Mouse (Mus musculus) midbrain, embryonic 14.5 days (tissue): ENCODE data around the gene Kif19a. TPM values are rescaled to one million over a fixed set of nuclear protein-coding genes. Genes with fewer than 3 reads are reported as not detected.
A peak's percentile ranks its signal among the peaks of the same experiment; 100 is the strongest.

Source experiments
- ATAC-seq: fragments of 200-750 bp; cut with Nextera tagmentation; 2 replicates; pipeline ENCODE4 v1.8.0; 2017; ENCODE audit warnings: moderate number of reproducible peaks, moderate library complexity; ENCODE audit not compliant: low FRiP score, low TSS enrichment
- DNase-seq: peaks from one replicate; pipeline ENCODE4 v3.0.0-alpha.2; 2015
- H3K27ac ChIP-seq: fragments of 300-500 bp; sonication (generic); replicated peaks from 2 replicates; pipeline ENCODE4 v1.5.1; 2014; ENCODE audit warnings: mild to moderate bottlenecking, low read depth, low read length, moderate library complexity
- H3K27me3 ChIP-seq: fragments of 300-500 bp; sonication (generic); 2 replicates; pipeline ENCODE4 v1.6.1; 2014; ENCODE audit warnings: low read length, control low read depth, mixed read lengths; ENCODE audit not compliant: control insufficient read depth, insufficient read depth
- H3K36me3 ChIP-seq: fragments of 300-500 bp; sonication (generic); 2 replicates; pipeline ENCODE4 v1.6.1; 2014; ENCODE audit warnings: low read length, control low read depth; ENCODE audit not compliant: control insufficient read depth, insufficient read depth
- H3K4me1 ChIP-seq: fragments of 300-500 bp; sonication (generic); 2 replicates; pipeline ENCODE4 v1.6.1; 2014; ENCODE audit warnings: mild to moderate bottlenecking, antibody characterized with exemption, low read length, control low read depth; ENCODE audit not compliant: control insufficient read depth, insufficient read depth
- H3K4me2 ChIP-seq: fragments of 300-500 bp; sonication (generic); 2 replicates; pipeline ENCODE4 v1.6.1; 2014; ENCODE audit warnings: mild to moderate bottlenecking, low read length, moderate library complexity
- H3K4me3 ChIP-seq: fragments of 300-500 bp; sonication (generic); replicated peaks from 2 replicates; pipeline ENCODE4 v1.5.1; 2014; ENCODE audit warnings: low read depth, low read length
- H3K9ac ChIP-seq: fragments of 300-500 bp; sonication (generic); replicated peaks from 2 replicates; pipeline ENCODE4 v1.6.1; 2014; ENCODE audit warnings: mild to moderate bottlenecking, low read length, moderate library complexity
- H3K9me3 ChIP-seq: fragments of 300-500 bp; sonication (generic); 2 replicates; pipeline ENCODE4 v1.6.1; 2016; ENCODE audit warnings: low read length, control low read depth, mixed read lengths; ENCODE audit not compliant: control insufficient read depth
- WGBS: fragments of 180-500 bp; shearing (Covaris S2); extraction: QIAGEN DNeasy Blood & Tissue Kit; methylation state at CpG from one replicate; pipeline ENCODE4 v1.1.7; 2014; 5-methylcytosine and 5-hydroxymethylcytosine counted together
- polyA plus RNA-seq: library from polyadenylated mRNA; unstranded; fragments of >200 nt; fragmentation: Nextera tagmentation; extraction: Ambion mirVana; gene quantifications from 2 replicates; pipeline ENCODE4 v1.2.1, GENCODE M21; 2014

Gene Kif19a
- polyA plus RNA-seq, 1 experiment from 2014 or later = 0.88 TPM

DNA sequence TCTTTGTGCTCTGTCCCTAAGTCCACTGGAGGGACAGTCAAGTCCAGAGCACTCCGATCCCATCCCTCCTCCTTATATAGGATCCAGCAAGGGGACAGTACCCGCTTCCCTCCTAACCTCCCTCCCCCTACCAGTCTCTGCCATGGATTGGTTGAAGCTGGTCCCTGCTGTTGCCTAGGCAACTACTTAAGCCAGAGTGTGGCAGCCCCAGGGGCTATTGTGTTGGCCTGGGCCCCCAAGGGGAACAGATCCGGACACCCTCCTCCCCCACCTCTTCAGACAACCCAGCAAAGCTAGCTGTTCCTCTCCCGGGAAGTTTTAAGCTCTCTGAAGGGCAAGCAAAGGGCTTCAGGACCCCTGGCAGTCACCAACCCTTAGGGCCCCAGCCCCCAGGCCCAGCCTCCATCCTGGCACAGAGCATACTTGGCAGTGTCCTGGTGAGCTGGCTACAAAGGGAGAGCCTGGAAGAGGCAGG is 30.7 kb downstream of the Kif19a start, which contains the start of gene Btbd17:
Gene Btbd17, minus strand, starts transcription at position 98 of the 475 bp plus-strand sequence.
- peaks cover 53% of the 10 kb centered on the region for H3K4me1 ChIP-seq

GRCm38 (mm10) chr11:114797176-114797575 is 32.0 kb downstream of the Kif19a start:
- Histone ChIP-seq H3K4me2 (no peak overlapping the region), H3K4me3 (no peak overlapping the region), H3K36me3 (no peaks in the 10 kb centered on the region), H3K27ac (peak overlapping the region; percentile 95; the same call in 1 of the 2 replicates), H3K9me3 (no peaks in the 10 kb centered on the region), H3K4me1 (peaks cover 42% of the 10 kb centered on the region), H3K9ac (no peak overlapping the region), H3K27me3 (no peaks in the 10 kb centered on the region)
- 86% methylated on average over 7 of the region's 7 CpGs for WGBS
- ATAC-seq (no peak), DNase-seq (no peak)

More for the DNA sequence above, 30.7 kb downstream of the Kif19a start, which contains the start of gene Btbd17:
- WGBS = 1% methylated on average over 4 of the region's 4 CpGs
- peak within 1 kb of the TSS; percentile 94 for H3K4me2 ChIP-seq
- H3K36me3 ChIP-seq = no peaks in the 10 kb centered on the region
- no peaks in the 10 kb centered on the region for H3K9me3 ChIP-seq
- peaks cover 5% of the 10 kb centered on the region; the same call in 1 of the 2 replicates for H3K27me3 ChIP-seq
- peak within 1 kb of the TSS; percentile 35 for H3K4me3 ChIP-seq
- DNase-seq = peak; percentile 89
- ATAC-seq = peak; percentile 87
- peak within 1 kb of the TSS; percentile 95 for H3K27ac ChIP-seq
- peak within 1 kb of the TSS; percentile 41 for H3K9ac ChIP-seq

DNA sequence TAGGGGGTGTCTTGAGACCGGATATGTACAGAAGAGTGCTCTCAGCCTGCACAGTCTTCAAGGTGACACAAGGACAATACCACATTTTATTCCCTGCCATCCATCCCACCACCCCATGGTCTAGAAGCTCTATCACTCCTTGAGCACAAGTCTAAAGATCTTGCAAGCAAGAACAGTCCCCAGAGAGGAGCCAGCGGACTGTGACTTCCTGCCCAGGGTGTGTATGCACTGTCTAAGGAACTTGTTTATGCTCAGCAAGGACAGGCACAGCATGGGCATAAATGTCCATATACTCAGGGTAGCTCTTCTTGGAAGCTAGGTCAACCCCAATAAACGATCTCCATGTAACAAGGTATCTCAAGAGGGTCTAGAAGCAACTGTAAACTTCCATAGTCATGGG is 32.8 kb downstream of the Kif19a start:
- DNase-seq (no peak), ATAC-seq (no peak)
- no peak overlapping the region for H3K4me2 ChIP-seq
- H3K9ac ChIP-seq = no peak overlapping the region
- WGBS = 96% methylated on average over 3 of the region's 3 CpGs
- no peaks in the 10 kb centered on the region for H3K36me3 ChIP-seq
- H3K4me3 ChIP-seq = no peak overlapping the region
- H3K9me3 ChIP-seq = no peaks in the 10 kb centered on the region
- no peaks in the 10 kb centered on the region for H3K27me3 ChIP-seq
- H3K27ac ChIP-seq = no peak overlapping the region
- H3K4me1 ChIP-seq = peaks cover 37% of the 10 kb centered on the region

DNA sequence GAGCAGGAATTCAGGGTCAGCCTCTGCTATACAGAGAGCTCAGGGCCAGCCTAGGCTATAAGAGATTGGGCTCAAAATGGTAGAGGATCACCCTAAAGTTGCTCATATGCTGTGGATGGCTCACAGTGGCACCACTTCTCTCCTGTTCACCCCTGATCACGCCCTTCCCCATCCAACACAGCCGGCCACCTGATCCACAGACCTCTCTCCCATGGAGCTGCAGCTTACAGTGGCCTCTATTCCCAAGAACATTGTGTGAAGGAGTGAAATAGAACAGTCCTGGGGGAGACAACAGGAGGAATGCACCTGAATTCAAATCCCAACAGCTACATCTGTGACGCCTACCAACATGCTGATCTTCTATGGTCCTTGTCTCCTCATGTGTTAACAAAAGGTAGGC is 33.4 kb downstream of the Kif19a start, which contains the start of gene Gpr142:
Gene Gpr142, plus strand, starts transcription at position 301 of the 400 bp plus-strand sequence.
- DNase-seq = no peak

DNA sequence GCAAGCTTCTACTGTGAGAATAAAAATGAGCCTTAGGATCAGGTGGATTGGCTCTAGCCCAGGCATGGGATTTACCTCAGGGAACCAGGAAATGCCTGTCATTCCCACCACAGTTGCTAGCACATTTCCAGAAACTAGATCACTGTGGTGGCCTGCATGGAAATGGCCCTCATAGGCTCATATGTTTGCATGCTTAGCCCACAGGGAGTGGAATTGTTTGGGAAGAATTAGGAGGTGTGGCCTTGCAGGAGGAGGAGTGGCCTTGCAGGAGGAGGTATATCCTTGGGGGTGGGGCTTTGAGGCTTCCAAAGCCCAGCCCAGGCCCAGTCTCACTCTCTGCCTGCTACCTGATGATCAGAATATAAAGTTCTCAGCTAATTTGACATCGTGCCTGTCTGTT is 36.7 kb downstream of the Kif19a start:
- Histone ChIP-seq H3K36me3 (no peaks in the 10 kb centered on the region), H3K4me1 (peaks cover 14% of the 10 kb centered on the region; the same call in 1 of the 2 replicates), H3K27me3 (no peaks in the 10 kb centered on the region), H3K9me3 (no peaks in the 10 kb centered on the region), H3K9ac (no peak overlapping the region), H3K4me2 (no peak overlapping the region), H3K27ac (no peak overlapping the region), H3K4me3 (no peak overlapping the region)
- no peak for ATAC-seq
- no peak for DNase-seq
- WGBS = 80% methylated on average over 1 of the region's 1 CpGs

More for the DNA sequence above, 33.4 kb downstream of the Kif19a start, which contains the start of gene Gpr142:
- H3K4me2 ChIP-seq = no peak within 1 kb of the TSS
- H3K9ac ChIP-seq = no peak within 1 kb of the TSS
- 96% methylated on average over 3 of the region's 3 CpGs for WGBS
- no peak for ATAC-seq
- H3K27ac ChIP-seq = no peak within 1 kb of the TSS
- H3K36me3 ChIP-seq = no peaks in the 10 kb centered on the region
- no peaks in the 10 kb centered on the region for H3K9me3 ChIP-seq
- H3K27me3 ChIP-seq = no peaks in the 10 kb centered on the region
- no peak within 1 kb of the TSS for H3K4me3 ChIP-seq
- peaks cover 36% of the 10 kb centered on the region for H3K4me1 ChIP-seq

DNA sequence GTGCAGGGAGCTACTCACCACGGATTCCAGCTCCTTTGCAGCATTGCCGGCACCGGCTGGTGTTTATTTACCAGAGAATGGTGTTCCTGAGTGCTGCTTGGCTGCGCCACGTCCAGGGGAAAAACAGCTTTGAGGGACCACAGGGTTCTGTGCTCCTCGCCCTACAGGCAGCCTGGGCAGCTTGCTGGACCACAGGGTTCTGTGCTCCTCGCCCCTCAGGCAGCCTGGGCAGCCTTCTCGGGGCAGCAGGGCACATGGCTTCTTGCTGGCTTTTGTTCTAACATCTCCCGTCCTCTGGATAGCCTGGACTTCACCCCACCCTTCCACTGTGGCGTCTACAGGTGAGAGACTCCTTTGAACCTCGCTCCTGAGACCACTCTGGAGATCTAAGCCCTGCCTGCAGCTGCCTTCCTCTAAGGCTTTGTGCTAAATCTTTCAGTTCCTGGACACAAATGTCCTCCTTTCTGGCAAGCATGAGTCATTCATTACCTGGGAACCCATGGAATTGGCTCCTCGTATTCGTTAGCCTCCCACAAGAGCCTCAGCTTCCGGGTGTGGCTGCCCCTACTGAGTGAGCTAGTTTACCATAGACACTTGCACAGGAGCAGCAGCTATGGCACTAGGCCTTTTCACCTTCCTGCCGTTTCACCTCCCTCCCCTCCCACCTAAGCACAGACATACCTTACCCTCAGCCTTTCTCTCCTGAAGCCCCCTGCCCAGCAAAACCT is 37.5 kb downstream of the Kif19a start:
- peaks cover 15% of the 10 kb centered on the region; the same call in 1 of the 2 replicates for H3K4me1 ChIP-seq
- no peak overlapping the region for H3K27ac ChIP-seq
- no peaks in the 10 kb centered on the region for H3K27me3 ChIP-seq
- H3K9me3 ChIP-seq = no peaks in the 10 kb centered on the region
- H3K4me2 ChIP-seq = no peak overlapping the region
- DNase-seq = no peak
- H3K36me3 ChIP-seq = no peaks in the 10 kb centered on the region
- H3K9ac ChIP-seq = no peak overlapping the region; the same call in 1 of the 2 replicates
- 71% methylated on average over 15 of the region's 15 CpGs for WGBS
- H3K4me3 ChIP-seq = no peak overlapping the region
- no peak for ATAC-seq

GRCm38 (mm10) chr11:114803990-114804389 is 38.8 kb downstream of the Kif19a start:
- DNase-seq (no peak), ATAC-seq (no peak)
- H3K9ac ChIP-seq = no peak overlapping the region
- no peaks in the 10 kb centered on the region for H3K36me3 ChIP-seq
- H3K4me2 ChIP-seq = no peak overlapping the region
- H3K27me3 ChIP-seq = no peaks in the 10 kb centered on the region
- H3K4me3 ChIP-seq = no peak overlapping the region
- 14% methylated on average over 8 of the region's 8 CpGs for WGBS
- no peaks in the 10 kb centered on the region for H3K9me3 ChIP-seq
- H3K4me1 ChIP-seq = peaks cover 15% of the 10 kb centered on the region; the same call in 1 of the 2 replicates
- H3K27ac ChIP-seq = no peak overlapping the region

DNA sequence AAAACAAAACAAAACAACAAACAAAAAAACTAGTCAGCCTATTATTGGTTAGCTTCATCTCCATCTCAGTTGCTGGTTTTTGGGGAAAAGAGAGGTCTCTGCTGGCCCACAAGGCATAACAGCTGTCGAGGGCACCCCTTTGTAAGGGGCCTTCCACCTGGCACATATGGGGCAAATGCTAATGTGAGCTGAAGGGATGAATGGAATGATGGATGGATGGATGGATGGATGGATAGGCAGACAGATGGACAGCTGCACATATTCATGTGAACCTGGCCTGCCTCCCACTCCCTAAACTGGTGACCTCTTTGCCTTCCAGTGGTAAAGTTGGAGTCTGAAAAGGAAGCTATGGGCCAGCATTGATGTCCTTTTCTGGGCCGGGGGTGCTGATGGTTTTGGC is 41.8 kb downstream of the Kif19a start:
- WGBS = 52% methylated on average over 2 of the region's 2 CpGs

More for the DNA sequence above, 41.8 kb downstream of the Kif19a start:
- no peak overlapping the region for H3K4me2 ChIP-seq
- no peaks in the 10 kb centered on the region for H3K9me3 ChIP-seq
- no peak for ATAC-seq
- no peaks in the 10 kb centered on the region for H3K27me3 ChIP-seq
- DNase-seq = no peak
- no peaks in the 10 kb centered on the region for H3K36me3 ChIP-seq
- no peak overlapping the region for H3K9ac ChIP-seq
- no peak overlapping the region for H3K27ac ChIP-seq
- no peak overlapping the region for H3K4me3 ChIP-seq
- peaks cover 15% of the 10 kb centered on the region; the same call in 1 of the 2 replicates for H3K4me1 ChIP-seq
